Mouse (Mus musculus): Measurements from ENCODE around the gene Fbxw27. TPM values are rescaled to one million over a fixed set of nuclear protein-coding genes. Genes with fewer than 3 reads are reported as not detected.
"Not testable (repeated sequence)": the region's sequence is repeated elsewhere in the genome, so short reads cannot be mapped to it uniquely, and the experiment has no call there.

Fbxw27 gene
- polyA plus RNA-seq, 1 experiment: not detected

DNA sequence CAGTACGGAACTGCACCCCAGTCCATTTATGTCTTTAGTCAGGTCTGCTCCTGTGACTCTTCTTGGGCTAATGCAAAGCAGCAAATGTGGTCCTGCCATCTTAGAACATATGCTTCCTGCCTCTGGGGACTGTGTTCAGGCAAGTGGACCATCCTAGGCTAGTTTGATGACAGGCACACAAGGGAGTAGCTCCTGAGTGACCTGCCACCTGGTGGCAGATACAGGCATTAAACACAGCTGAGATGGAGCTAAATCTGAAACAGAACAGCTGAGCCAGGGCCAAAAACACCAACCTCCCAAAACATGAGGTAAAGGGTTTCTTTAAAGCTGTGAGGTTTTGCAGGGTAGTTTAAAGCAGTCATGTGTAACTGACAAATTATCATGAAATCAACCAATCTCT, 7.6 kb upstream of the Fbxw27 start:
- H3K27me3 ChIP-seq (ENCODE audit: control insufficient read depth, insufficient read depth, low read length, poor library complexity, severe bottlenecking): no peaks in the 10 kb centered on the region

DNA sequence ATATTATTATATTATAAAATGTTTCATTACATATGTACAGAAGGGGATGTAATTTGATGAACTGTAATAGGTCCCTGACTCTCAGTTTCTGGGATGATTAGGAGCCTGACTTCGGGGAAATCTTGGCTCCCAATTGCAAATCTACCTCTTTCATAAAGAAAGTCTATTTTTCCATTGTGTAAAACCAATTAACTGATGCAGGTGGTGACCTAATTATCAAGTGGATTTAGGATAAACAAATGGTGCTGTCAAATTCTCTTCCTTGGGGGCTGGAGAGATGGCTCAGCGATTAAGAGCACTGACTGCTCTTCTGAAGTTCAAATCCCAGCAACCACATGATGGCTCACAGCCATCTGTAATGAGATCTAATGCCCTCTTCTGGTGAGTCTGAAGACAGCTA, 5.3 kb upstream of the Fbxw27 start:
- no peak for TF ChIP-seq EP300 (IDR thresholded peaks at IDR 0.05; ENCODE audit: insufficient read depth, low read depth, low read length)
- no peak for TF ChIP-seq CTCF (IDR thresholded peaks at IDR 0.05; ENCODE audit: low read depth, low read length)
- TF ChIP-seq POLR2A (IDR thresholded peaks at IDR 0.05; ENCODE audit: insufficient read depth, low read length): no peak
- Histone ChIP-seq H3K27me3 (ENCODE audit: control insufficient read depth, insufficient read depth, low read length, poor library complexity, severe bottlenecking) (no peaks in the 10 kb centered on the region), H3K9ac (ENCODE audit: low read depth, poor library complexity, severe bottlenecking) (no peak overlapping the region), H3K9me3 (replicated peaks; ENCODE audit: control insufficient read depth, insufficient read depth, low read length, poor library complexity, severe bottlenecking) (no peaks in the 10 kb centered on the region), H3K4me3 (ENCODE audit: low read depth, low read length) (no peak overlapping the region), H3K36me3 (ENCODE audit: control insufficient read depth, insufficient read depth, low read length, poor library complexity, severe bottlenecking) (no peaks in the 10 kb centered on the region), H3K27ac (ENCODE audit: insufficient read depth, low read length) (no peak overlapping the region), H3K4me1 (ENCODE audit: control insufficient read depth, insufficient read depth, low read length) (no peaks in the 10 kb centered on the region)

More for the DNA sequence above, 7.6 kb upstream of the Fbxw27 start:
- Histone ChIP-seq H3K27ac (ENCODE audit: insufficient read depth, low read length) (no peak overlapping the region), H3K4me1 (ENCODE audit: control insufficient read depth, insufficient read depth, low read length) (no peaks in the 10 kb centered on the region), H3K4me3 (ENCODE audit: low read depth, low read length) (no peak overlapping the region), H3K36me3 (ENCODE audit: control insufficient read depth, insufficient read depth, low read length, poor library complexity, severe bottlenecking) (no peaks in the 10 kb centered on the region), H3K9me3 (replicated peaks; ENCODE audit: control insufficient read depth, insufficient read depth, low read length, poor library complexity, severe bottlenecking) (no peaks in the 10 kb centered on the region), H3K9ac (ENCODE audit: low read depth, poor library complexity, severe bottlenecking) (no peak overlapping the region)
- no peak for TF ChIP-seq EP300 (IDR thresholded peaks at IDR 0.05; ENCODE audit: insufficient read depth, low read depth, low read length)
- TF ChIP-seq CTCF (IDR thresholded peaks at IDR 0.05; ENCODE audit: low read depth, low read length): peak; percentile 73

DNA sequence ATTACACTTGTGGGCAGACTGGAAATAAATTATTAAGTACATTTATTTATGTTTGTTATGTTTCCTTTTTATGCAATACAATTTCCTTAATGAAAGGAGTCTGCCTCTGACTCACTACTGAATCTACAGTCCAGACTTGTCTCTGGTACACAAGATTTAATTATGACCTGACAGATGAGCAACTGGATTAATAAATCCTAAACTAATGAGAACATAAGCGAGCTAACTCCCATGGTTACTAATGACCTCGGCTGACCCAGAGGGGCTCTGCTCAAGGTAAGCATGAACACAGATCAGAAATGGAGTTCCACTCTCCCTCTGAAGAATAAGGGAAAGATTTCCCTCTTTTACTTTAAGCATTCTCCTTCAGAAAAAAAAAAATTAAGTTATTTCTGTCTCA, 4.8 kb upstream of the Fbxw27 start:
- TF ChIP-seq POLR2A (IDR thresholded peaks at IDR 0.05; ENCODE audit: insufficient read depth, low read length) (no peak), CTCF (IDR thresholded peaks at IDR 0.05; ENCODE audit: low read depth, low read length) (no peak), EP300 (IDR thresholded peaks at IDR 0.05; ENCODE audit: insufficient read depth, low read depth, low read length) (no peak)
- Histone ChIP-seq H3K27ac (ENCODE audit: insufficient read depth, low read length) (no peak overlapping the region), H3K27me3 (ENCODE audit: control insufficient read depth, insufficient read depth, low read length, poor library complexity, severe bottlenecking) (no peaks in the 10 kb centered on the region), H3K9ac (ENCODE audit: low read depth, poor library complexity, severe bottlenecking) (no peak overlapping the region), H3K4me3 (ENCODE audit: low read depth, low read length) (no peak overlapping the region), H3K4me1 (ENCODE audit: control insufficient read depth, insufficient read depth, low read length) (no peaks in the 10 kb centered on the region), H3K9me3 (replicated peaks; ENCODE audit: control insufficient read depth, insufficient read depth, low read length, poor library complexity, severe bottlenecking) (no peaks in the 10 kb centered on the region), H3K36me3 (ENCODE audit: control insufficient read depth, insufficient read depth, low read length, poor library complexity, severe bottlenecking) (no peaks in the 10 kb centered on the region)

DNA sequence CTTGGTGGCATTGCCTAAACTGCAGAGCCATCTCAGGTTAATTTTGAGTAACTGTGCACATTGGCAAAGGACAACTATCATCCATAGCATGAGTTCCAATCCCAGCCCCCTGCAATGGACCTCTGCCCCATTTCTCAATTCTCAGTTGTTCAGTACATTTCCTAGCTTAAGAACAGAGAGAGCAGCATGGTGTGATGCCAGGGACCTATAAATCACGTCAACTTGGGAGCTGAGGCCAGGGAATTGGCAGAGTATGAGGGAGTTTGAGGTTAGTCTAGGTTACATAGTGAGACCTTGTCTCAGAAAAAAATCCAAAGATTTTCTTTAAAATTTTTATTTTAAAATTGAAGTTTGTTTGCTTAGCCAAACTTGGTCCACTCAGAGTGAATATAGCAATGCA, 23.6 kb downstream of the Fbxw27 start:
- not testable (repeated sequence) for H3K4me1 ChIP-seq (ENCODE audit: control insufficient read depth, insufficient read depth, low read length); H3K4me3 ChIP-seq (ENCODE audit: low read depth, low read length); H3K36me3 ChIP-seq (ENCODE audit: control insufficient read depth, insufficient read depth, low read length, poor library complexity, severe bottlenecking); H3K9me3 ChIP-seq (replicated peaks; ENCODE audit: control insufficient read depth, insufficient read depth, low read length, poor library complexity, severe bottlenecking); H3K9ac ChIP-seq (ENCODE audit: low read depth, poor library complexity, severe bottlenecking); H3K27ac ChIP-seq (ENCODE audit: insufficient read depth, low read length); H3K27me3 ChIP-seq (ENCODE audit: control insufficient read depth, insufficient read depth, low read length, poor library complexity, severe bottlenecking)

DNA sequence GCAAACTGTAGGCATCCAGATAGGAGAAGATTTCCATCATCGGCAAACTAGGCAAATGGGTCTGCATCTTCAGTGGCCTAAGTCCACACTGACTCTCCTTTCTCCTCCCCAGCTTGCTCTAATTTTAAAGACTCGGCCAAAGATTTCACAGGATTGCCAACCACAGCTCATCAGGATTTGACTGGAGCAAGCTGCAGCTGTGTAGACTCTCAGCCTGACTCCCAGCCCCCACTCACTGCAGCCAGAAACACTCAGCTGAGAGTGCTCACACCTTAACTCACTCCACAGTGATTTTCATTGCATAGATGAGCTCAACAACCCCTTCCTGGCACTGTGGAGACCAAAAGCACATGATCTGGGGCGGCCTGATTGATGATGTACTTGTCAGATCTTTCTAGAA, 44.5 kb downstream of the Fbxw27 start, which contains the start of gene Fbxw26:
TSS of gene Fbxw26 (minus strand) at position 101 of the 400 bp plus-strand sequence.
- H3K9ac ChIP-seq (ENCODE audit: low read depth, poor library complexity, severe bottlenecking); H3K27ac ChIP-seq (ENCODE audit: insufficient read depth, low read length); H3K36me3 ChIP-seq (ENCODE audit: control insufficient read depth, insufficient read depth, low read length, poor library complexity, severe bottlenecking); H3K9me3 ChIP-seq (replicated peaks; ENCODE audit: control insufficient read depth, insufficient read depth, low read length, poor library complexity, severe bottlenecking); H3K27me3 ChIP-seq (ENCODE audit: control insufficient read depth, insufficient read depth, low read length, poor library complexity, severe bottlenecking); H3K4me3 ChIP-seq (ENCODE audit: low read depth, low read length); H3K4me1 ChIP-seq (ENCODE audit: control insufficient read depth, insufficient read depth, low read length): not testable (repeated sequence)

Other genes with a start within 250 kb of the Fbxw27 start
- gene Fbxw15, start 222.4 kb downstream of the Fbxw27 start, polyA plus RNA-seq (2011; ENCODE audit: insufficient read depth, insufficient read length, low read depth, missing spikeins): not detected in 2 replicates
- gene Fbxw24, start 164.6 kb downstream of the Fbxw27 start, polyA plus RNA-seq (2011; ENCODE audit: insufficient read depth, insufficient read length, low read depth, missing spikeins): not detected in 2 replicates
- gene Fbxw25, start 126.0 kb downstream of the Fbxw27 start, polyA plus RNA-seq (2011; ENCODE audit: insufficient read depth, insufficient read length, low read depth, missing spikeins): not detected in 2 replicates
- gene Fbxw18, start 88.0 kb downstream of the Fbxw27 start, polyA plus RNA-seq (2011; ENCODE audit: insufficient read depth, insufficient read length, low read depth, missing spikeins): not detected in 2 replicates
- not detected in 2 replicates for gene Fbxw26, start 44.6 kb downstream of the Fbxw27 start, polyA plus RNA-seq (2011; ENCODE audit: insufficient read depth, insufficient read length, low read depth, missing spikeins)
- not detected in 2 replicates for gene Spink8, start 21.6 kb upstream of the Fbxw27 start, polyA plus RNA-seq (2011; ENCODE audit: insufficient read depth, insufficient read length, low read depth, missing spikeins)
- 41.2 and 44.7 TPM in 2 replicates for gene Nme6, start 42.1 kb upstream of the Fbxw27 start, polyA plus RNA-seq (2011; ENCODE audit: insufficient read depth, insufficient read length, low read depth, missing spikeins)
- gene Camp, start 58.9 kb upstream of the Fbxw27 start, polyA plus RNA-seq (2011; ENCODE audit: insufficient read depth, insufficient read length, low read depth, missing spikeins): not detected in 2 replicates
- 74.3 and 75.6 TPM in 2 replicates for gene Cdc25a, start 84.9 kb upstream of the Fbxw27 start, polyA plus RNA-seq (2011; ENCODE audit: insufficient read depth, insufficient read length, low read depth, missing spikeins)
- gene Map4, start 140.8 kb upstream of the Fbxw27 start, polyA plus RNA-seq (2011; ENCODE audit: insufficient read depth, insufficient read length, low read depth, missing spikeins): 161 and 185 TPM in 2 replicates